Mouse (Mus musculus): ENCODE data around the gene Dync1h1.

- no peak for TF ChIP-seq CHD2 (IDR thresholded peaks at IDR 0.05; ENCODE audit: low read depth, low read length)
- TF ChIP-seq ZNF384 (IDR thresholded peaks at IDR 0.05; ENCODE audit: low read depth, low read length), result no peak
- no peak for TF ChIP-seq ZC3H11A (IDR thresholded peaks at IDR 0.05; ENCODE audit: borderline replicate concordance, low read depth, low read length)
- no peak for TF ChIP-seq MAFK (IDR thresholded peaks at IDR 0.05; ENCODE audit: insufficient read depth, low read depth, low read length)
These were observed 94.5 kb downstream of the Dync1h1 start for GRCm38 (mm10) chr12:110695676-110696171.
